Mouse (Mus musculus) right cerebral cortex, postnatal 25 days (tissue): ENCODE measurements around the gene Ptprd.
A peak's percentile ranks its signal among the peaks of the same experiment; 100 is the strongest.

Experiments used
- DNase-seq: peaks from one replicate; pipeline ENCODE4 v3.0.0; 2022

Gene Ptprd

GRCm38 (mm10) chr4:76865585-76865984 lies 1346.2 kb downstream of the Ptprd start:
- DNase-seq = no peak

GRCm38 (mm10) chr4:76846265-76846664 lies 1365.5 kb downstream of the Ptprd start:
- no peak for DNase-seq

DNA sequence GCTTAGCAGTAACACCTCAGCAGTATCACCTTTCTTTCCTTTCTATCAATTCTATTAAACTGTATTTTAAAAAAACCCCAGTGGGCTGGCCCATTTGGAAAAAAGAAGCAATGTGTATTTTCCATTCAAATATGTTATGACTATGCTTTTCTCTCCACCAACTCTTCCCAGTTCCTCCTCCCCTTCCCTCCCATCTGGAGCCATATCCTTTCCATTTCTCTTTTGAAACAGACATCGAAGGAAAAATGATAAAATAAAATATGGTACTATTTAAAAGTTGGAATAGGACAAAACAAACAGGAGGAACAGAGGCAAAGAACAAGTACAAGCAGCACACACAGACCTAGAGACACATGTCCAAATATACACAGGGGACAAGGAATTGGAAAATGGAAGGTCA lies 1372.7 kb downstream of the Ptprd start:
- no peak for DNase-seq

- DNase-seq = no peak
These were observed 1399.6 kb downstream of the Ptprd start for GRCm38 (mm10) chr4:76812138-76812537.

- DNase-seq = no peak
These were observed 1409.1 kb downstream of the Ptprd start for GRCm38 (mm10) chr4:76802708-76803107.

- no peak for DNase-seq
These were observed 1413.5 kb downstream of the Ptprd start for GRCm38 (mm10) chr4:76798010-76799007.

GRCm38 (mm10) chr4:76785389-76785788 lies 1426.4 kb downstream of the Ptprd start:
- DNase-seq = no peak

GRCm38 (mm10) chr4:76779558-76780124 lies 1432.1 kb downstream of the Ptprd start:
- no peak for DNase-seq

DNA sequence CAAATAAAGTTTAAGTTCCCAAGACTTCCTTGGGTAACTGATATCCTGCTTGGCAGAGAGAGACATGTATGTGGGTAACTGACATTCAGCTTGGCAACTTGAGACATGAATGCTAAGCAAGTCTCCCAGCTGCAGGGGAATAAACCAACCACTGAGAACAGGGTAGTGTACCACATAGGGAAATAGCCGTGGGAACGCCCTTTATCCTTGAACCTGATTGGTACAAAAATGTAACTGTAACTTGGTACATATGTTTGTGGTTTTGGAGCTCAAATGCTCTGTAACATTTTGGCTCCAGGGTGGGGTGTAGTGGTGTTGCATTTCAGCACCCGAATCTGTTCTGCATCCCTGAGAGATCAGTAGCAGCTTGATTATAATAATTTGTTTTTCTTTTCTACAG lies 1444.8 kb downstream of the Ptprd start:
- DNase-seq = no peak

DNA sequence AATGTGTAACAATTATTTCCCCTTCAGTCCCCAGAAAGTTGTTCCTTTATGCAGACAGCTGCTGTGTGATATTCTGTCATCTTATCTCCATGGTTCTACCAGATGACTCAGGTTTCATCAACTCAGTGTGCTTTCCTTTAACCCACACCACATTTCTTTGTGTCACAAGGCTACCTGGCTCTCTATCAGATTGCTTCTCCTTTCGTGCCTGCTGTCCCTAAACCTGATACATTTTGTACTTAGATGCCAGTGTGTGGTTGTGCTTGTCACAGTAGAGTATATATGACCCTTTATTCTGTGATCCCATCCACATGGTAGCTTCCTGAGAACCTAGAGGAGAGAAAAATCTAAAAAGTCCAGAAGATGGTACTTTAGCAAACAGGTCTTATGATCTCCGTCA lies 1445.3 kb downstream of the Ptprd start:
- no peak for DNase-seq

DNA sequence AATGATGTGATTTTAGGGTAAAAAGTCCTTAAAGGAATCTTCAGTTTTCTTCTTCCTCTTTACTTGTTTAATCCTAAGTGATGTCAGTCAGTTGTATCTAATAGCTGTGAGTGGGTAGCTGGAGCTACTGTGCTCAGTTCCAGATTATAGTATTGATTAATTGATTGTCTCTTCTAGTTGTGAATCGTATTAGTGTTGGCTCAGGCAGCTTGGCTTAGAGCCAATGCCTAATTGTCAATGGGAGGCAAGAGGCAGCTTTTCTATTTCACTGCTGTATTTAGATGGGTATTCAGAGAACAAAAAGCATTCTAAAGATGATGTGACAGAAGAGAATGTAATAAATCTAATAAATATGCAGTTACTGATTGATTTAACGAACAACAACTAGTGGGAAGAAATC lies 1461.1 kb downstream of the Ptprd start:
- no peak for DNase-seq

- no peak for DNase-seq
These were observed 1475.9 kb downstream of the Ptprd start for GRCm38 (mm10) chr4:76735831-76736230.

GRCm38 (mm10) chr4:76675726-76676125 lies 1536.0 kb downstream of the Ptprd start:
- no peak for DNase-seq

DNA sequence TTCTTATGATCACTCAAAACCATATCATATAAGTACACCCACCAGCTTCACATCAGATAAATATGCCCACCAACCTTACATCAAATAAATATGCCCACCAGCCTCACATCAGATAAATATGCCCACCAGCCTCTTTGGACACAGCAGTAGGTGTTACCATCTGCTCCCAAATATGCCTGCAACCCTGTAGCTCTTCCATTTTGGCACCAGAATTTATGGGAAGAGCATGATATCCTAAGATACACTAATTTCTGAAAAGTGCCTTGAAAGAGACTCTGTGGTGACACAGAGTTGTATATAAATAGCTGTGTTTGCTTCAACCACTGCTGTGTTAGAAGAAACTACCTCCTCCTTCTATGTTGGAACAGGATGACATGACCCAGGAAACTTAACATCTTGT lies 1538.5 kb downstream of the Ptprd start:
- no peak for DNase-seq

DNA sequence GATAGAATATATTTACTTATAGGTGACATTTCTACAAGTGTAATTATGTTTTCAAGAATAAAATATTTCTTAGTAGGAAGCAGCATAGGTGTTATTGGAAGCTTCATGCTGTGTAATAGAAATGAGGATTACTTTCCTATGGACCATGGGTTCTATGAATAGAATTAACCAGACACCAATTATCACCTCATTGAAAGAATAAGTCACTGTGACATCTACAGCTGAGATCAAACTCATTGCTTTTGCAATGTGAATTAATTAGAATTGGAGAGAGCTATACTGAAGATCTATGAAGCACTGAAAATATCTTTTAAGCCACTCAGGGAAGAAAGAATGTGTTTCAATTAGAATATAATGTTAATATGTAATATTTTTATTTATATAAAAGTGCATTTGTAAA lies 1539.1 kb downstream of the Ptprd start:
- no peak for DNase-seq

DNA sequence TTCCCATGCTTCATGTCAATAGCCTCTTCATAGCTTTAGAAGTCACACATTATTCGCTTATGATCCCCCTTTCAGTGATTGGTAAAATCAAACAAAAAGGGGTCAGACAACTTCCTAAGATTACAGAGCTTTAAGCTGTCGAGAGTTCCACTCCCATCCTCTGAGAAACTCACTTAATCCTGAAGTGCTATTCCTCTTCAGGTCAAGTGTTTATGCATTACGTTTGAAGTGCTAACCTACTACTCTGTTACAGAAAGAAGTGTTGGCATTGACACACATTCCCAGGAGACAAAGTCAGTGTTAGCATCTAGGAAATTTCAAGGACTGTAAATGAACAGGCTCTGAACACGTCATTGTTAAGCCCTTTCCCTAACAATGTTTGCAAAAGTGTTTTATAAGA lies 1550.0 kb downstream of the Ptprd start:
- DNase-seq = no peak

GRCm38 (mm10) chr4:76660146-76660545 lies 1551.6 kb downstream of the Ptprd start:
- no peak for DNase-seq

GRCm38 (mm10) chr4:76656734-76657133 lies 1555.0 kb downstream of the Ptprd start:
- no peak for DNase-seq

- no peak for DNase-seq
These were observed 1558.8 kb downstream of the Ptprd start for GRCm38 (mm10) chr4:76652971-76653370.

DNA sequence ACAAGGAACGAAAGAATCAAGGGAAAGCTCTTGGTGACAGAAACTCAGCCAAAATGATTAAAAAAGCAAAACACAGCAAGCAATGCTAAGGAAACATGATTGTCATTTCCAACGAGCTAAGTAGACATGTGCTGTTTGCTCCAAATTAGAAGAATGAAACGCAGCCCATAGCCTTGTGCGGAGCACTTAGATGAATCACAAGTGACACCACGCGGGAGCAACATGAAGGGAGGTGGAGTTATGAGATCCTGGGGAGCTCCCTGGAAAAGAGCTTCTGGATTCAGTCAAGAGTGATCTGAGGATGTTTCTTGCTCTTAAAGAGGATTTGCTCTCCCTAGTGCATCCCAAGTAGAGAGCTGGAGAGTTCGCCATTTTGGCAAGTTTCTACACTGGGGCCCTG lies 1590.0 kb downstream of the Ptprd start:
- peak; percentile 18 for DNase-seq

- peak; percentile 8 for DNase-seq
These were observed 1595.1 kb downstream of the Ptprd start for GRCm38 (mm10) chr4:76616614-76617013.

DNA sequence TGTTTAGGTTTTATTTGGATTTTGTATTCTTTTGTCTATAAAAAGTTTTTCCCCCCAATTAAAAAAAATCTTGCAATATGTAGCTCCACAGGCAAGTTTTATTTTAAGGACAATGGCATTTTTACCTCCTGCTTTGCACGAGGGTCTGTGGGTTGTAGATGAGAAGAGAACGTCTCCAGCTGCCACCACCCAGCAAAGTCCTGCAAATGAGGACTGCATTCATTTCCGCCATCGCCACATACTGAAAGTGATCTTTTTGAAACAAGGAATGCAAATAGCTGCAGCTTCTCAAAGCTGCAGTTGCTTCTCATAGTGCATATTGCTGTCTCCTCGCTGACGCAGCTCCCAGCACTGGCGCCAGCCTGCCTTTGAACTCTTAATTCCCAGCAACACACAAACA lies 1603.5 kb downstream of the Ptprd start:
- peak; percentile 5 for DNase-seq

- no peak for DNase-seq
These were observed 1605.0 kb downstream of the Ptprd start for GRCm38 (mm10) chr4:76606808-76607207.

- DNase-seq = no peak
These were observed 1621.0 kb downstream of the Ptprd start for GRCm38 (mm10) chr4:76590722-76591121.
